Mouse (Mus musculus) G1E-ER4 (cell line): Measurements from ENCODE around the gene Fbxo36. TPM values are rescaled to one million over a fixed set of nuclear protein-coding genes. Genes with fewer than 3 reads are reported as not detected.

Experiments
- GATA1 ChIP-seq: IDR thresholded peaks from one replicate; pipeline ENCODE4 v1.8.0; 2012; ENCODE audit warnings: low read length, inconsistent platforms
- polyA plus RNA-seq: library from polyadenylated mRNA; stranded (reverse); fragments of >175 nt; gene quantifications from 2 replicates; pipeline ENCODE4 v1.2.3, GENCODE M21; 2012

The Fbxo36 gene
- polyA plus RNA-seq, result 0.67 and 0.95 TPM in 2 replicates

GRCm38 (mm10) chr1:84839309-84840017 lies at the start of gene Fbxo36:
Fbxo36 (plus strand) TSS chr1:84839841.
- no peak for TF ChIP-seq GATA1

- TF ChIP-seq GATA1, result no peak
Observed at GRCm38 (mm10) chr1:84791393-84791792, 48.2 kb upstream of the Fbxo36 start.

- TF ChIP-seq GATA1, result no peak
Observed at GRCm38 (mm10) chr1:84795335-84795734, 44.3 kb upstream of the Fbxo36 start.

DNA sequence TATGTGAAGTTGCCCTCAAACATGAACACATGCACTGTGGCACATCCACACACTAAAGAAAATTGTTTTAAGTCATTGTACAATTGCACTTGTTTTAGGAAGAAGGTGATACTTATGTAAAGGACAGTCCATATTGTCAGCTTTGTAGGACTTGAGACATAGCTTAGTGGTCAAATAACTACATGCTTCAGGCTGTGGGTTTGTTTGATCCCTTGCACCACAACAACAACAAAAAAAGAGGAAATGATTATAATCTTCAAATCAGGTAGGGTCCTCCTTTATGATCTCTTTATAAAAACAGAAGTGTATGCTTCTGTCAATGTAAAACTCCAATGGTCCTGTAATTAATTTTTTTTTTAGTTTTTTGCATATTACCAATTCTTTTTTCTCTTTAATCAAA lies 40.5 kb upstream of the Fbxo36 start:
- TF ChIP-seq GATA1, result no peak

- no peak for TF ChIP-seq GATA1
Observed at GRCm38 (mm10) chr1:84803788-84804187, 35.9 kb upstream of the Fbxo36 start.

DNA sequence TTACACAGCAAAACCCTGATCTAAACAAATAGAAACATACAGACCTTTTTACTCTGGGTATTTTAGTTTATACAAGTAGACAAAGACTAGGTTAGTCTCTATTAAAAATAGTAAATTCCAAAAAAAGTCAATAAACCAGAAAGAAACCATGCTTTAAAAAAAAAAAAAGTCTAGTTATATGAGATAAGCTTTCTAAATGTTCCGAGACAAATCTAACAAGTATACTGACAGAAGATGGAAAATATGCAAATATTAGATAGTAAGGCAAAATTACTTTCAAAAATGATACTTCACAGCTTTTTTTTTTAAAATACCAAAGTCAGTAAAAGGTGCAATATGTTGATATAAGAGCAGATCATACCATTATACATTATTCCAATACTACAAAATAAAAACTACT lies 22.0 kb upstream of the Fbxo36 start:
- TF ChIP-seq GATA1, result no peak

- TF ChIP-seq GATA1, result no peak
Observed at GRCm38 (mm10) chr1:84825091-84825490, 14.6 kb upstream of the Fbxo36 start.

- no peak for TF ChIP-seq GATA1
Observed at GRCm38 (mm10) chr1:84837523-84838145, 2.0 kb upstream of the Fbxo36 start.

DNA sequence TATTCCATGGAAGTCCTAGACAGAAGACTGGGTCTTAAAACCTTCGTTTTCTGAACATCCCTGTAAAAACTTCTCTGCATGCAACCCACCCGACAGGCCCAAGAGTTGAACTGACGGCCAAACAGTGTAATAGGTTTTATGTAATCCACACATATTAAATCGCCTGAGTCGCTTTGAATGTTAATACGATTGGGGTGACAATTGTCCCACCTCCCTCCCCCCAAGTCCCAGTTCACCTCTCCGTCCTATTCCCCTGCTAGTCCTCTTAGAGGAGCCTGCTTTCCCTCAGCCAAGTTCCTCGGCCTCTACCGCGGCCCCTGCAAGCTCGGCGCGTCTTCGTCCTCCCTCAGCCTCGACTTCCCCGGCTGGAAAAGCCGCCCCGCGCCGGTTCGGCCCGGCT lies 1.5 kb upstream of the Fbxo36 start:
- no peak for TF ChIP-seq GATA1

- no peak for TF ChIP-seq GATA1
Observed at GRCm38 (mm10) chr1:84838621-84839151, 955 bp upstream of the Fbxo36 start.

DNA sequence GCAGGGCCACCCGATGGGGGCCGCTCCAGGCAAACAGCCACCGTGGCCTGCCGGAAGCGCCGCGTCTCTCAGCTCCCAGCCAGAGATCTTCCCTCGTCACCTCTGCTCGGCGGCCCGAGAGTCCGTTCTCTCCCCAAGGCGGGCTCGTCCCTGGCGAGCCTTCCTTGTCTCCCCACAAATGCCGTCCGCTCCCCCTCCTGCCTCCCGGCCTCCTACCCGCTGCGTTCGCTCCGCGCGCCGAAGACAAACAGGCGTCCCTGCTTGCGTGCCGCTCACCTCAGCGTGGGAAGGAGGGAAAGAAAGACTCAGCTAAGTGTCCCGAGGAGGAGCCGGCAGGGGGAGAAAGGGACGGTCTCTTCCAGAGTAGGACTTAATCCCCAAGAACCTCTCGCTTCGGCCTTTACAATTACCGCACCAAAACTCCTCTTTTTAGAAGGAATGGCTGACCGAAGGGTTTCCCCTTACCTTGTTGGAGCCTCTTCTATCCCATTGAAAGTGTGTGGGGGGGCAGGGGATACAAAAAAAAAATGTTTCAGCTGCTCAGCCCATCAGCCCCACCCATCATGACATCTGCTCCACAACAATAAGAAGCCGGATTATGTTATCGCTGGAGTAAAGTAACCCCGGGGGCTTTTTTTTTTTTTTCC lies 500 bp downstream of the Fbxo36 start, which contains the start of gene Trip12:
TSS of gene Trip12 (minus strand) at position 499 of the 647 bp plus-strand sequence.
- no peak for TF ChIP-seq GATA1

DNA sequence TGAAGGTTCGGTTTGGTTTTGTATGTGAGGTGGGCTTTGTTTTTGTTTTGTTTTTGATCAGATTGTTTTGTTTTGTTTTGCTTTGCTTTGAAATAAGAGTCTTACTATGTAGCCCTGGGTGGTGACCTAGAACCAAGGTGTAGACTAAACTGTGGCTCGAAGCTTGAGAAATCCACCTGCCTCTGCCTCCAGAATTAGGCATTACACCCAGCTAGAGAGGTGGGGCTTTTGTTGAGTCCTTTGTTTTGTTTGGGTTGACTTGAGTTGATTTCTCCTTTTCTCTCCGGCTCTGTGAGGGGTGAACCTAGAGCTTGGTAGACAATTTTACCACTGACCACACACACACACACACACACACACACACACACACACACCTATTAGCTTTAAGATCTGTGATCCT lies 1.4 kb downstream of the Fbxo36 start:
- no peak for TF ChIP-seq GATA1

GRCm38 (mm10) chr1:84843366-84843765 lies 3.7 kb downstream of the Fbxo36 start:
- TF ChIP-seq GATA1, result no peak

DNA sequence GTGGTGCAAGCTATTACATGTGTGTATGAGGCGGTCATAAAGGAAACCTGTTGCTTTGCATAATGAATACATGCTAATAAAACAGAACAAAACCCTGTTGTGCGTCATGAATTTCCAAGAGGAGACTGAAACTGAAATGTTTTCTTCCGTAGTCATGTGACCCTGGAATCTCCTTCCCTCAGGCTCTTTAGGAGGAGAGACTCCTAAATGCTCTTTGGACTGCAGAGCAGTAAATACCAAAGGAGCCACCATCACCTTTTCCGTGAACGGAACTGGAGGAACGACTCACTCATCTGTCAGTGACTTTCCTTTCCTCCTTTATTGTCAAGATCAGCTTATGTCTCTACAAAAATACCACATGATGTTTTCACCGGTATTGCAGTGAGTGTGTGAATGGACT lies 8.1 kb downstream of the Fbxo36 start:
- TF ChIP-seq GATA1, result no peak

DNA sequence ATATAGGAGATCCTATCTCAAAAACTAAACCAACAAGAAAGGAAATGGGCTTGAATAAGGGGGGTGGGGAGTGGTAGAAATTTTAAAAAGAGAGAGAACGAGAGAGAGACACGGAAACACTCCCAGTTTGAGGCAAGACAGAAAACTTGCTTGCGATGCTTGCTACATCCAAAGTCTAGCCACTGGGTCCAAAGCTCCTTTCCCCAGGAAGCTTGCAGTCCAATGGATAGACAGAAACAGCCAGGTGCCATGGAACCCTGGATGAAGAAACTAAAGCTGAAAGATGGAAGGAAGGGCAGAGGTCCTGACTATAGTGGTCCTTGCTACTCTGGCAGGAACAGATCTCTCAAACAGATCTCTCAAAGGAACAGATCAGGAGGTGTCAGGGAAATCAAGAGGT lies 8.7 kb downstream of the Fbxo36 start:
- no peak for TF ChIP-seq GATA1

- TF ChIP-seq GATA1, result no peak
Observed at GRCm38 (mm10) chr1:84848801-84849455, 9.3 kb downstream of the Fbxo36 start.
